Mouse (Mus musculus): ENCODE data around the gene Ttc38. TPM values are rescaled to one million over a fixed set of nuclear protein-coding genes. Genes with fewer than 3 reads are reported as not detected.

Gene Ttc38
- polyA plus RNA-seq, 1 experiment from 2014 or later, result 3.1 TPM

- no peaks in the 10 kb centered on the region for H3K9me3 ChIP-seq
- 86% methylated on average over 4 of the region's 4 CpGs for WGBS
- peaks cover 15% of the 10 kb centered on the region for H3K4me1 ChIP-seq
- H3K27me3 ChIP-seq (replicated peaks; ENCODE audit: low read depth, poor library complexity, severe bottlenecking), result no peaks in the 10 kb centered on the region
- no peaks in the 10 kb centered on the region for H3K36me3 ChIP-seq (replicated peaks)
- no peak overlapping the region for H3K4me3 ChIP-seq
- no peak for DNase-seq (ENCODE audit: low spot score)
- no peak overlapping the region for H3K27ac ChIP-seq (replicated peaks)
Measured at GRCm38 (mm10) chr15:85807404-85807803, 24.7 kb upstream of the Ttc38 start.

DNA sequence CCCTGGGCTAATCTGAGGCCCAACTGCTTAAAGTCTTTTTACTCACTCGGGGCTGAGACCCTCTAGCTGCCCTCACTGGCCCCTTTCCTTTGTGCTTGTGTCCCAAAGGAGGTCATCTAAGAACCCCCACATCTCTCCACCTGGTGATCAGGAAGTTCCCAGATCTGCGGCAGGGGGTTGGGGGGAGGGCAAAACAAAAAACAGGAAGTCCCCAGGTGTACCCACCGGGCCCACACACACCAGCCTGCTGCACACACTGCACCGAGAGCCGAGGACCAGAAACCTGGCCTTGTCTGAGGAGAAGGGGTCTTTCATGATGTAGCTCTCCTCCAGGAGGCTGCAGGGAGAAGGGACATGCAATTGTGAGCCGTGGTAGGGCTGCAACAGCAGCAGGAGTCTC lies 24.1 kb upstream of the Ttc38 start:
- peaks cover 15% of the 10 kb centered on the region for H3K4me1 ChIP-seq
- H3K36me3 ChIP-seq (replicated peaks), result no peaks in the 10 kb centered on the region
- no peaks in the 10 kb centered on the region for H3K9me3 ChIP-seq
- DNase-seq (ENCODE audit: low spot score), result no peak
- 82% methylated on average over 6 of the region's 6 CpGs for WGBS
- H3K27me3 ChIP-seq (replicated peaks; ENCODE audit: low read depth, poor library complexity, severe bottlenecking), result no peaks in the 10 kb centered on the region
- no peak overlapping the region for H3K4me3 ChIP-seq
- H3K27ac ChIP-seq (replicated peaks), result no peak overlapping the region

GRCm38 (mm10) chr15:85808434-85808833 lies 23.7 kb upstream of the Ttc38 start:
- Histone ChIP-seq H3K4me1 (peaks cover 15% of the 10 kb centered on the region), H3K27ac (replicated peaks) (no peak overlapping the region), H3K9me3 (no peaks in the 10 kb centered on the region), H3K27me3 (replicated peaks; ENCODE audit: low read depth, poor library complexity, severe bottlenecking) (no peaks in the 10 kb centered on the region), H3K4me3 (no peak overlapping the region), H3K36me3 (replicated peaks) (no peaks in the 10 kb centered on the region)
- WGBS, result 56% methylated on average over 8 of the region's 8 CpGs
- DNase-seq (ENCODE audit: low spot score), result no peak

GRCm38 (mm10) chr15:85809091-85809490 lies 23.0 kb upstream of the Ttc38 start:
- Histone ChIP-seq H3K27ac (replicated peaks) (no peak overlapping the region), H3K36me3 (replicated peaks) (no peaks in the 10 kb centered on the region), H3K27me3 (replicated peaks; ENCODE audit: low read depth, poor library complexity, severe bottlenecking) (no peaks in the 10 kb centered on the region), H3K9me3 (no peaks in the 10 kb centered on the region), H3K4me3 (no peak overlapping the region), H3K4me1 (peaks cover 15% of the 10 kb centered on the region)
- DNase-seq (ENCODE audit: low spot score), result no peak
- 89% methylated on average over 12 of the region's 12 CpGs for WGBS

DNA sequence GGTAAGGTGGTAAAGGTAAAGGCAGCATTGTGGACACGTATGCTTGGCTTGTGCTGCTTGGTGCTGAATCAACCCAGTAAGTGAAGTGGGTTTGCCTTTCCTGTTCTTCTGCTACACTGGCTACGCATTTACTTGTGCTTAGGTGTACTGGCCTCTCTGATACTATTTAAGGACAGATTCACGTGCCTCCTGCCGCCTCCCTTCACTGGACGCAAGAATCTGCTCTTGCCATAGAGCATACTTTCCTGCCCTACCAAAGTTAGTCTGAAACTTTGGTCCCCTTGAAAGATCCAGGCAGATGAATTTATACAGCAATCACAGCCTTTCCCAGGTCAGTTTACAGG lies 21.7 kb upstream of the Ttc38 start:
- Histone ChIP-seq H3K4me3 (peak overlapping the region; percentile 86), H3K27me3 (replicated peaks; ENCODE audit: low read depth, poor library complexity, severe bottlenecking) (no peaks in the 10 kb centered on the region), H3K4me1 (peaks cover 15% of the 10 kb centered on the region), H3K9me3 (no peaks in the 10 kb centered on the region), H3K27ac (replicated peaks) (no peak overlapping the region), H3K36me3 (replicated peaks) (no peaks in the 10 kb centered on the region)
- 92% methylated on average over 5 of the region's 5 CpGs for WGBS
- no peak for DNase-seq (ENCODE audit: low spot score)

GRCm38 (mm10) chr15:85810806-85811521 lies 21.1 kb upstream of the Ttc38 start:
- Histone ChIP-seq H3K27me3 (replicated peaks; ENCODE audit: low read depth, poor library complexity, severe bottlenecking) (no peaks in the 10 kb centered on the region), H3K27ac (replicated peaks) (peak overlapping the region; percentile 90), H3K4me1 (peaks cover 15% of the 10 kb centered on the region), H3K36me3 (replicated peaks) (no peaks in the 10 kb centered on the region), H3K4me3 (peak overlapping the region; percentile 86), H3K9me3 (0 out of 2 replicates have a peak, but pooled peaks cover 4% of the 10 kb centered on the region)
- 6% methylated on average over 36 of the region's 36 CpGs for WGBS
- DNase-seq (ENCODE audit: low spot score), result no peak

- H3K36me3 ChIP-seq (replicated peaks), result no peaks in the 10 kb centered on the region
- no peaks in the 10 kb centered on the region for H3K27me3 ChIP-seq (replicated peaks; ENCODE audit: low read depth, poor library complexity, severe bottlenecking)
- H3K4me1 ChIP-seq, result peaks cover 15% of the 10 kb centered on the region
- DNase-seq (ENCODE audit: low spot score), result peak; percentile 98
- H3K27ac ChIP-seq (replicated peaks), result peak within 1 kb of the TSS; percentile 90
- H3K4me3 ChIP-seq, result peak within 1 kb of the TSS; percentile 86
- H3K9me3 ChIP-seq, result 0 out of 2 replicates have a peak, but pooled peaks cover 5% of the 10 kb centered on the region
- WGBS, result 3% methylated on average over 36 of the region's 36 CpGs
Measured at GRCm38 (mm10) chr15:85811535-85812277, 20.4 kb upstream of the Ttc38 start, which contains the start of gene Cdpf1. Gene Cdpf1, minus strand, starts transcription at chr15:85811697.

DNA sequence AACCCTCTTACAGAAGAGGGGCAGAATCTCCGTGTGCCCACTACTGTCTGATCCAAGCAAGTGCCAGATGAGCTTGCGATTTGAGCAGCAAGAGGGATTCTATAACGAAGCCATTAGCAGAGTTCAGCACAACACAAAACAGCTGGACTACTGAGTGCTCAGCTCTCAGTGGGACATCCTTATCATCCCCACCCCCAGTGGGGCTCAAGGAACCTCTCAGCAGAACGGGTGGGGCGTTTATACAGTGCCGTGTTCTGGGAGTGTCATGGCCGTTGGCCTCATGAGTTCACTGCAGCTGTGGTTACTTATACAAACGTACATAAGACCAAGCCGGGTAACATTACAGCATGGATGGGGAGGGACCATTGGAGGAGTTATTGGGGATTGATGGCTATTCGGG lies 18.7 kb upstream of the Ttc38 start:
- no peaks in the 10 kb centered on the region for H3K36me3 ChIP-seq (replicated peaks)
- no peak overlapping the region for H3K4me3 ChIP-seq
- peaks cover 15% of the 10 kb centered on the region for H3K4me1 ChIP-seq
- WGBS, result 72% methylated on average over 10 of the region's 10 CpGs
- DNase-seq (ENCODE audit: low spot score), result no peak
- H3K27me3 ChIP-seq (replicated peaks; ENCODE audit: low read depth, poor library complexity, severe bottlenecking), result no peaks in the 10 kb centered on the region
- peaks cover 13% of the 10 kb centered on the region; the same call in 1 of the 2 replicates for H3K9me3 ChIP-seq
- no peak overlapping the region for H3K27ac ChIP-seq (replicated peaks)

DNA sequence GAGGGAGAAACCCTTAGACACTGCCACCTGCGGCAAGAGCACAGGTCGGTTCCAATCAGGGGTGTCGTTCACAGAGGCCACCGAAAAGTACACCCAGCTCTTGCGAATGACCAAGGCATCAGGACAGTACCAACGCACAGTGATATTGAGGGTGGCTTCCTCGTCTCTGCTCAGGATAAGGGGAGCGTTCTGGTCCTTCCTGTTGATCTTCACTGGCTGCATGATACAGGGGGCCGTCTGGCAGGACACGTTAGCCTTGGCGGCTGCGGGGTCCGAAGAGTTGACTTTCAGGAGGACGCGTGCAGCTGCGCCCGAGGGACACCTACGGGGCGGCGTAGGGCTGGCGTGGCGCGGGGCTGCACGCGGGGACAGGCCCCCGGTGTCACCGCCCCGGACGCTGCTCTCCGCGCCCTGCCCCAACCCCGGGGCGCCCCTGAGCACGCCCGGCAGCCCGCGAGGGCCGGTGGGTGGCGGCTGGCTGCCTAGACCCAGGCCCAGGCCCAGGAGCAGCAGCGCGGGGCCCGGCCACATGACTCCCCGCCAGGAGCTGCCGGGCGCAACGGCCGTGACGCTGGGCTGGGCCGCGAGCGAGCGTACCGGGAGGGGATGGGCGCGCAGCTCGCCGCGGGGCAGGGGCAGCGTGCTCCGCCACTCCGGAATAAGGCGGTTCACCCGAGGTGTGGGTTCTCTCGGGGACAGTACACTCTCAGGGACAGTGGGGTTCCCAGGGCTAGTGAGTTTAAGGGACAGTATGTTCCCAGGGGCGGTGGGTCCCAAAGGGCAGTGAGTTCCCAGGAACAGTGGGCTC lies 10.7 kb upstream of the Ttc38 start, which contains the start of gene Pkdrej:
Gene Pkdrej (minus strand): TSS at position 532 of the 808 bp plus-strand sequence.
- DNase-seq (ENCODE audit: low spot score), result peak; percentile 71
- peaks cover 15% of the 10 kb centered on the region for H3K4me1 ChIP-seq
- H3K4me3 ChIP-seq, result peak within 1 kb of the TSS; percentile 73
- 2% methylated on average over 65 of the region's 65 CpGs for WGBS
- peaks cover 38% of the 10 kb centered on the region for H3K27me3 ChIP-seq (replicated peaks; ENCODE audit: low read depth, poor library complexity, severe bottlenecking)
- H3K36me3 ChIP-seq (replicated peaks), result no peaks in the 10 kb centered on the region
- peaks cover 20% of the 10 kb centered on the region for H3K9me3 ChIP-seq
- H3K27ac ChIP-seq (replicated peaks), result peak within 1 kb of the TSS; percentile 87

- 6% methylated on average over 4 of the region's 4 CpGs for WGBS
- peak; percentile 40 for DNase-seq (ENCODE audit: low spot score)
- peak overlapping the region; percentile 87 for H3K27ac ChIP-seq (replicated peaks)
Measured at GRCm38 (mm10) chr15:85822011-85822359, 10.1 kb upstream of the Ttc38 start.

DNA sequence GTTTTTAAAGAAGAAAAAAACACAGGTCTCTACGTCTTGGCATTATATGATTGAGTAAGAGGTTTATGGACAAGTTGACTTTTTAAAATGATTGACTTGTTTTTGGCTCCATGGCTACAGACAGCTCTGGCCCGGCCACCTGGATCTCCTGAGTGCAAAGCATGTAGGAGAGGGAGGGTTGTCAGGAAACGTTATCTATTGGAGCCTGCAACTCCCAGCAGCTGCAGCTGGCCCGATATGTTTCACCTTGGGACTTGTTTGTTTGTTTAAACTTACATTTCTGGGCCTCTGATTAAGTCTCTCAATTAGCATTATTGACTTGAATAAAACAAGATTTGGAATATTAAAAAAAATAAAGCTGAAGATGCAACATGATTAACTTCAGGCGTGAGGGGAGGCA lies 5.4 kb upstream of the Ttc38 start:
- Histone ChIP-seq H3K36me3 (replicated peaks) (no peaks in the 10 kb centered on the region), H3K9me3 (no peaks in the 10 kb centered on the region), H3K27me3 (replicated peaks; ENCODE audit: low read depth, poor library complexity, severe bottlenecking) (peaks cover 11% of the 10 kb centered on the region), H3K4me3 (no peak overlapping the region), H3K4me1 (peaks cover 10% of the 10 kb centered on the region), H3K27ac (replicated peaks) (no peak overlapping the region)
- 68% methylated on average over 5 of the region's 5 CpGs for WGBS
- no peak for DNase-seq (ENCODE audit: low spot score)

More at GRCm38 (mm10) chr15:85822011-85822359, 10.1 kb upstream of the Ttc38 start:
- H3K36me3 ChIP-seq (replicated peaks), result no peaks in the 10 kb centered on the region
- peaks cover 20% of the 10 kb centered on the region for H3K9me3 ChIP-seq
- H3K4me3 ChIP-seq, result peak overlapping the region; percentile 73
- peaks cover 15% of the 10 kb centered on the region for H3K4me1 ChIP-seq
- peaks cover 38% of the 10 kb centered on the region for H3K27me3 ChIP-seq (replicated peaks; ENCODE audit: low read depth, poor library complexity, severe bottlenecking)

DNA sequence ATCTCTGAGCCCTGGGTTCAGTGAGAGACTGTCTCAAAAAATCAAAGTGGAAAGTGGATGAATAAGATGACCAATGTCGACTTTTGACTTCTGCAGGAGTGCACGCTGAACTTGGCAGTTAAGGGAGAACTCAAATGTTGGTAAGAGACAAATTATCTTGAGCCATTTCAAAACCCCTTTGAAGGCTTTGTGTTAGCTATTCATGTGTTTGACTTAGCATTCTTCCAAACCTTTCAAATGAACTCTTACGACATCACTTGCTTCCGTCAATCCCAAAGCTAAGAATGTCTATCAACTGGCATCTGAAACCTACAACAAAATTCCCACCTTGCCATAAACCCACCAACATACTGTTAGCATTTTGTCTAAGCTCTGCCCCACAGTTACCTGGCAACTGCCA lies 4.0 kb upstream of the Ttc38 start:
- Histone ChIP-seq H3K36me3 (replicated peaks) (no peaks in the 10 kb centered on the region), H3K4me3 (no peak overlapping the region), H3K9me3 (no peaks in the 10 kb centered on the region), H3K4me1 (peaks cover 18% of the 10 kb centered on the region), H3K27me3 (replicated peaks; ENCODE audit: low read depth, poor library complexity, severe bottlenecking) (no peaks in the 10 kb centered on the region), H3K27ac (replicated peaks) (no peak overlapping the region)
- DNase-seq (ENCODE audit: low spot score), result no peak
- WGBS, result 88% methylated on average over 4 of the region's 4 CpGs

All from embryonic facial prominence, embryonic 10.5 days (tissue).